Mouse (Mus musculus): ENCODE measurements at regions not wholly inside any gene's neighbourhood (a gene's known extent, or its start where the extent isn't known, plus 50 kb on each side); places are given as distances from the start of the nearest gene placed in this dataset.

DNA sequence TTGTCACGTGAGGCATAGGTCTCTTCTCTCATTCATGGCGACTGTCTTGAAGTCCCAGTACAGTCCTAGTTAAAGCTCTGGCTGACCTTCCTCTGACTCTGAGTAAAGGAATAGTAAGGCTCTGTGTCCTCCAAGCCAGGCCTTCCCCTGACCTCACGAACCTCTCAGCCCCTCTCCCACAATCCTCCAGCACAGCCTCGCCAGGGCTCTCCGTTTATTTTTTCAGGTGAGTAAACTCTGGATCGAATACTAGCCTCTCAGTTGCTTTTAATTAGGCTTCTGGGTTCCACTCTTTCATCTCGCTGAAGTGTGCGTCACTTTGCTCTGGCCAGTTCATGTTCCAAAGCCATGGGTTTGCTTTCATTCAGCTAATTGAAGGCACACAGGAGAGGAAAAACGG is 133.8 kb downstream of the Mylk4 start:
- no peak for DNase-seq (ENCODE audit: low spot score in 2 of 2)

DNA sequence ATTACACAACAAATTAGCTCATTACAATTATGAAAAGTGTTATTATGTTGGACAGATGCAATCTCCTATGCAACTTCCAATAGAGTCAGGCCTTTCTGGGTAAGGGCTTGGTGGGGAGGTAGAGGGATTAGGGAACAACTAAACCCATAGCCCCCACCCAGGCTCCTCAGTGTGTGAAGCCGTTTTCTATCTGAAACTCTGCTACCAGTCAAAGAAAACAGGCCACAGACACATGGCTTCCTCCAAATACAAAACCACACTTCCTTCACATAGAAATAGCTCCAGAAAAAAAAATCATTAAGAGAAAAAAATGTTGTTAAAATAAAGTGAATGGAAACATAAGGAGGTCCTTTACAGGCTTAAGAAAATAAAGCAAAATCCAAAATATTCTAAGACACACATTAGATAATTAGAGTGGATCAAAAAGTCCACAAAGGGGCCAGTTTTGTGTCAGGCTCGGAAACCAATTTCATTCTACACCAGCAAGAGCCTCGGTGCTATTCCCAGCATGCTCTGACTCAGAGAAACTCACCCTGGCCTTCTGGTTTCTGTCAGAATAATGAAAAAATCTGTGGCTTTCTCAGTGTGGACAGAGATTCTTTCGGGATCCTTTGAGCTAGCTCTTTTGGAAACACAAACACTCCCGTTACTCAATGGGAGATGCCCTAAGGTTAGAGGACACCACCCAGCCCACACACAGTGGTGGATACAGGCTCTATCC is 140.6 kb downstream of the Mylk4 start:
- no peak for DNase-seq (ENCODE audit: low spot score in 2 of 2)

GRCm38 (mm10) chr13:32640941-32641340 is 142.8 kb downstream of the Mylk4 start:
- no peak for DNase-seq (ENCODE audit: low spot score in 2 of 2)

DNA sequence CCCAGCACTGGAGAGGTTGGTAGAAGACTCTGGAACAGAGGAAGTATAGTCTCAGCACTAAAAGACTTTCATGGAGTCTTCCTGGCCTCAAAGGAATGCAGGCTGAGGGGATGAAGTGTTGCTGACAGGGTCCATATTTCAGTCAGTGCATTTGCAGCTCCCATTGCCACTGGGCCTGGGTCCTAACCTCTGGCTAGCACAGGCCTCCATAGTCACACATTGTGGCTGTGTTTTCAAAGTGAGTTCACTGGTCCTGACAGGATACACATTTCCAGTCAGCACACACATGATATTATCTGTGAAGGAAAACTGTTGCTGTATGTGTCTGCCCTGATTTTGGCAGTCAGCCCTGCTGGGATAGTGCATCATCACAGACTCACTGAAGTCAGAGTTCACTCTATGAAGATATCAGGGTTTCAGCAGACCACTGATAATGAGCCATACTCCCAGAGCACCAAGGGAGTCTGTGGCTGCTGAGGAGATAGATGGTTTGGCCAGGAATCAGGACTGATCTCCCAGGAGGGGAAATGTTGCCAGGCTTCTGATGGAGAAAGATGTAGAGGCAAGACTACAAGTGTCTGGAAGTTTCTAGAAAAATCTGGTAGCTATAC is 153.5 kb downstream of the Mylk4 start:
- DNase-seq (ENCODE audit: low spot score in 2 of 2): no peak

GRCm38 (mm10) chr13:32613916-32614315 is 169.8 kb downstream of the Mylk4 start:
- no peak for DNase-seq (ENCODE audit: low spot score in 2 of 2)

GRCm38 (mm10) chr13:32611551-32612295 is 172.0 kb downstream of the Mylk4 start:
- DNase-seq (ENCODE audit: low spot score in 2 of 2): no peak

DNA sequence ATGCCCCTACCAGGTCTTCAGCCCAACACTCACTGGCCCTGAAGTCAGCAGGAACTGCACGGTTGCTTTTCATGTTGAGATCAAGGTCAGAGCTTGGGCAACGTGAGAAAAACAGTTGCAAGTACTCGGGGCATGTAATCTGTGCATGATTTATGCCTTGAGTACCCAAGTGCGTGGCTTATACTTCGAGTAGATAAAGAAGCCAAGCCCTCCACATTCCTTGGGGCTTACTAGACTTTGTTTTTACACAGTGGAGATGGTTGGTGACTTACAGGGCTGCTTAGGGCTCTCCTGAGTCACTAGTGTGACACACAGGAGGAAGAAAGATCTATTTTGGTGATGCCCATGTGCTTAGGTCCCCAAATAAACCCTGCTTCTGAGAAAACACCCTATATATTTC is 172.8 kb downstream of the Mylk4 start:
- no peak for DNase-seq (ENCODE audit: low spot score in 2 of 2)

GRCm38 (mm10) chr13:32608413-32608812 is 175.3 kb downstream of the Mylk4 start:
- no peak for DNase-seq (ENCODE audit: low spot score in 2 of 2)

DNA sequence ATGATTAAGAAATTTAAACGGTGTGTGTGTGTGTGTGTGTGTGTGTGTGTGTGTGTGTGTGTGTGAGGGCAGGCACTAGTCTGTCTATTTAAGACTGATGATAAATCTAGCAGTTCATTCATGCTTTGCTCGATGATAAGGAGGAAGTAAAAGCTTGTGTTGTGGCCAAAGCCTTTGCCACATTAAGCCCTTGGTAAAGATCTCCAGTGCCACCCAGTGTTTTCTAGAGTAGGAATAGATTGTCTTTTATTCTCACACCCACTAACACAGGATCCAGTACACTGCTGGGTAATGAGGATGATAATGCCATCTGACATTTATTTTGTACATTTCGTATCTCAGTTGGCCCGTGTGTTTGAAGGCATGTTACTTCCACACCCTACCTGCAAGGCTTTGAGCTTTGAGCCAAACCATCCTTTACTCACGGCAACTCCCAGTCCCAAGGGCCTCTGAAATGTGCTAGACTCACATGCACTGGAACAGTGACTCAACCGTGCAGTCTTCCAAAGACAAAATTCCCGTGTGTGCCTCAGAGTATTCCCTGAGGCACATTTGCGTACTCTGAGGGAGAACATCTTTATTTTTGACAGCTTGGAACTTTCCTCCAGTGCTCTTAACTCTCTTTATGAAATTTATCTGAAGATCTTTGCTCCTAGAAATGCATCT is 179.7 kb downstream of the Mylk4 start:
- no peak for DNase-seq (ENCODE audit: low spot score in 2 of 2)

GRCm38 (mm10) chr13:32601315-32601714 is 182.4 kb downstream of the Mylk4 start:
- DNase-seq (ENCODE audit: low spot score in 2 of 2): no peak

- DNase-seq (ENCODE audit: low spot score in 2 of 2): no peak
These were observed 190.1 kb downstream of the Mylk4 start for GRCm38 (mm10) chr13:32593611-32594010.

DNA sequence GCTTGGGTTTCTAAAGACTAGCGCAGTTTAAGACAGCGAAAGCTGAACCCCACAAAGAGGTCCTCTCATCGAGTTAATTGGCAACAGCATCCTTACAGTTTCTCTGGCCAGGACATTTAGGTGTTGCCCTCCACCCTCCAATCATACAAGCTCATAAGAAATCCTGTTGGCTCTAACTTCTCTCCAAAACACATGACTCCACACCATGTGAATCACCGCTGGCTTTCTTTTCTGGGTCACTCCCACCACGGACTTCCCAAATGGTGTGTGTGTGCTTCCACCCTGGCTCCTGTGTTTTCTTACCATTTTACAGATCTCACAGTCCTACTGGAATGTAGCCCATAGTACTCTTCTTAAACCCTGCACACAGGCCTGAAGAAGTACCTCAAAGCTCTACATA is 190.6 kb downstream of the Mylk4 start:
- no peak for DNase-seq (ENCODE audit: low spot score in 2 of 2)

GRCm38 (mm10) chr13:32581598-32581997 is 202.2 kb downstream of the Mylk4 start:
- DNase-seq (ENCODE audit: low spot score in 2 of 2): no peak

DNA sequence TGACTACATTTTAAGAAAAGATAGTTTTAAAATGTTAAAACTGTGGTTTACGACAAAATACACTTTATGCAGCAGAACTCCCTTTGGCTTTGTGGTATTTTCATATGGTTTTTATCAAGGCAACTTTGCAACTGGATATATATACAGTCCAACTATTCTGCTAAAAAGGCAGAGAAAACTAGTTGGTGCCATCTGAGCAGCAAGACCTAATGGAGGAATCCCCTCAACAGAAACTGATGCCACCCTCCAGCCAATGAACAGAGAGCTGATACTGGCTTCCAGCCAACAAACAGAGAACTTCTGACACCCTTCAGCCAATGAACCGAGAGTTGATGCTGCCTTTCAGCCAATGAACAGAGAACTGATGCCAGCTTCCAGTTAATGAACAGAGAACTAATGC is 215.9 kb downstream of the Mylk4 start:
- no peak for DNase-seq (ENCODE audit: low spot score in 2 of 2)

GRCm38 (mm10) chr13:32560666-32561065 is 222.1 kb upstream of the Gmds start:
- no peak for DNase-seq (ENCODE audit: low spot score in 2 of 2)

DNA sequence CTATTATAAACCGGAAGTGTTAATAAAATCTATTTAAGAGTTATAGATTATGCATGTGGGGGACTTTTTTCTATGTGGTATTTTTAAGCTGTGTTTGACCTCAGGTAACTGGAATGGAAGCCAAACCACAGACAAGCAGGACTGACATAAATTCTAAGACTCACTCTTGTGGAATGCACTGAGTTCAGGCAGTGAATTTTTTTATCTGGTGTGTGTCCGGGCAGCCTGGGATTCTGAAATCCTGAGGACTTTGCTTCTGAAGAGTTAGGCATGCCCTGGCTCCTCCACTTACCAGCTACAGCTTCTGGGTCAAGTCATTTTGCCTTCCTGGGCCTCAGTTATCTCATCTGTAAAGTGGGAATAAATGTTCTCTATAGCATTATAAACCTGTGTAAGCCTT is 217.9 kb upstream of the Gmds start:
- no peak for DNase-seq (ENCODE audit: low spot score in 2 of 2)

- DNase-seq (ENCODE audit: low spot score in 2 of 2): no peak
These were observed 216.5 kb upstream of the Gmds start for GRCm38 (mm10) chr13:32555064-32555463.

GRCm38 (mm10) chr13:32554601-32555000 is 216.1 kb upstream of the Gmds start:
- DNase-seq (ENCODE audit: low spot score in 2 of 2): no peak

DNA sequence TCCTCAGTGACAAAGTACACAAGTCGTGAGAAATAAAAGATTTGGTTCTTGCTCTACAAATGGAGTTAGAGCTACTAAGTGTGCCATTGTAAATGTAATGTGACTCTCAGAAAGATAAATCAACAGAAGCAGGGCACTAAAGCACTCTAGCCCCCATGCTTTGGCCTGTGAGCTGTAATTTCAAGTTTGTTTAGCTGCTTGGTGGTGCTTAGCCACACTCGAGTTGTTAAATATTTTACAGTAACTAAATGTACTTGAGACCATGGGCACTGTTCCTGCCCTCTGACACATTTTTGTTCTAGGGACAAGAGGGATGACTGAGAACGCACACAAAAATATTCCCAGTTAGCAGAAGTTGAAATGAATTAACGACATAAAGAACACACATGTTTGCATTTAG is 214.6 kb upstream of the Gmds start:
- DNase-seq (ENCODE audit: low spot score in 2 of 2): no peak

DNA sequence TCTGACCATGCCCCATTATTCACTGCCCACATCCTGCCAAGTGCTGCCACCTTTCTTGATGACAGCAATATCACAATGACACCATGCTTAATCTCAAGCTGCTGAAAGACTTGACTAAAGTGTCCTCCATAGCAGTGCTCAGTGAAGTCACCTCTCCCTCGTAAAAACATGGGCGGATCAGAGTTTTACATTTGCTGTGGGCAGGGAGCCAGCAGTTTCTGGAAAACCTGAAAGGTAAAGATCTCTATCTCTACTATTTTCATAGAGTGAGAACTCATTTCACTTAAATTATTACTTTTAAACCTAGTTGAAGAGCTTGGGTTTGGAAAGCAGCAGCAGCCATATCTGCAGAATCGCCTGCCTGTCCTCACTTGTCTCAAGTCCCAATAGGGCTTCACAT is 211.6 kb upstream of the Gmds start:
- DNase-seq (ENCODE audit: low spot score in 2 of 2): no peak

DNA sequence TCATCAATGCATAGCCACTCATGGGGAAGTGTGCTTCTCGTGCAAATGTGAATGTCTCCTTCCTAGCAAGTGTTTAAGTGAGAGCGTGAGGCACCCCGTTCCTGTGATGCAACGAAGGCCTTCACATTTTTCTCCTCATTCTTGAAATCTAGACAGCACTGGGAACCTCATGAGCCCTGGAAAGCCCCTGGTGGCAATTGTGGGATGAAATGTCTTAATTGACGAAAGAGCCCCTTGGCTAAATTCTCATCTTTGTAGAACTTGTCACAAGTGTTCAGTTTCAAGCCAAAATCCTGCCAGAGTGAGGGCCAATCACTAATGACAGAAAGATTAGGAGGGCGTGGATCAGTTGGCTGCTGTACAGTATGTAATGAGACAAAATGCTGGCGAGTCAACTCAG is 208.6 kb upstream of the Gmds start:
- DNase-seq (ENCODE audit: low spot score in 2 of 2): no peak

- DNase-seq (ENCODE audit: low spot score in 2 of 2): no peak
These were observed 206.6 kb upstream of the Gmds start for GRCm38 (mm10) chr13:32544986-32545740.

Data from cerebellum, postnatal 4 days (tissue).